Mouse (Mus musculus) megakaryocyte, adult 5-6 weeks (primary cell): ENCODE measurements around the gene Stk32c. TPM values are rescaled to one million over a fixed set of nuclear protein-coding genes. Genes with fewer than 3 reads are reported as not detected.

Experiments used
- ATAC-seq: 2 replicates; pipeline ENCODE4 v1.8.0; 2016; ENCODE audit warnings: mild to moderate bottlenecking, inconsistent platforms; ENCODE audit not compliant: poor library complexity, severe bottlenecking
- total RNA-seq, 2 experiments: library from RNA; stranded (forward) in 1 of 2; stranded (reverse) in 1 of 2; fragments of 153-499, 151-499 nt in 1 of 2; fragments of 221-1000, 200-1000 nt in 1 of 2; gene quantifications; 2 replicates each; pipeline versions ENCODE4 v1.2.3 to v1.2.4; 2015 to 2017

The Stk32c gene
- total RNA-seq, 2 experiments from 2014 or later: not detected

GRCm38 (mm10) chr7:139074189-139074588, 138.9 kb downstream of the Stk32c start:
- no peak for ATAC-seq

GRCm38 (mm10) chr7:139068182-139068623, 144.9 kb downstream of the Stk32c start:
- ATAC-seq: peak; percentile 83

GRCm38 (mm10) chr7:139063406-139063805, 149.7 kb downstream of the Stk32c start:
- ATAC-seq: peak; percentile 66; the same call in 1 of the 2 replicates

Other genes starting within 250 kb of the Stk32c start
- not detected in 2 replicates for gene Dpysl4, start 127.3 kb downstream of the Stk32c start, total RNA-seq (2015)
- gene Dpysl4, start 127.3 kb downstream of the Stk32c start, total RNA-seq (2017): not detected in 2 replicates
- gene Lrrc27, start 319 bp downstream of the Stk32c start, total RNA-seq (2015): 1.3 and 3.4 TPM in 2 replicates
- gene Lrrc27, start 319 bp downstream of the Stk32c start, total RNA-seq (2017): 0.81 and 3.2 TPM in 2 replicates
- 3.0 and 3.3 TPM in 2 replicates for gene Pwwp2b, start 35.2 kb upstream of the Stk32c start, total RNA-seq (2015)
- gene Pwwp2b, start 35.2 kb upstream of the Stk32c start, total RNA-seq (2017): 1.8 and 2.6 TPM in 2 replicates
- 11.4 and 11.9 TPM in 2 replicates for gene Inpp5a, start 175.8 kb upstream of the Stk32c start, total RNA-seq (2015)
- 7.6 and 10.5 TPM in 2 replicates for gene Inpp5a, start 175.8 kb upstream of the Stk32c start, total RNA-seq (2017)